9 mouse cellular contexts compared by ENCODE assay signal in genomic region chr13:17432139-17432916, GRCm38 (mm10).
DNase-seq lines count a peak whose midpoint lies in the region; ATAC-seq lines count a peak whose summit lies in the region.
"Had no signal": no experiment of that assay in that cellular context is flagged by ENCODE, and none has a peak within 500 bp of the region (broad histone marks: within the 10 kb centered on the region; RNA-seq: fewer than 3 reads in every experiment).

No protein-coding gene starts in this region.

- no peaks in the 10 kb centered on the region for H3K27me3 ChIP-seq in heart, embryonic 11.5 days (ENCODE audit: control insufficient read depth, insufficient read depth, low read length)
- H3K27me3 ChIP-seq: limb, embryonic 15.5 days had no signal

- no peaks in the 10 kb centered on the region for H3K4me1 ChIP-seq in heart, embryonic 11.5 days (ENCODE audit: control insufficient read depth, insufficient read depth, low read length)

- no peak overlapping the region for H3K4me2 ChIP-seq in heart, embryonic 11.5 days
- H3K4me2 ChIP-seq: limb, embryonic 15.5 days had no signal

- peak; percentile 13 for DNase-seq in heart, adult 8-10 months (ENCODE audit: low spot score)
- DNase-seq in CD4-positive helper T cell, adult 2 months (ENCODE audit: low read depth, low spot score): peak; percentile 44
- peak; percentile 37 for DNase-seq in c-Kit-positive CD71-negative TER-119-negative erythroid progenitor cells, embryonic 14.5 days (ENCODE audit: low read depth)
- DNase-seq in frontal cortex, postnatal 36 days (ENCODE audit: low spot score in 2 of 2): peak; percentile 6 to 45
- peak; percentile 6 to 7 for DNase-seq in left cerebral cortex, adult 18-20 months (ENCODE audit: low spot score in 2 of 2)
- peak; percentile 87 for DNase-seq in retina, embryonic 14.5 days (ENCODE audit: low spot score)

- H3K27ac ChIP-seq in heart, embryonic 11.5 days (ENCODE audit: low read depth, low read length): no peak overlapping the region
- H3K27ac ChIP-seq: limb, embryonic 15.5 days had no signal

- 44% methylated on average over 7 of the region's 7 CpGs for WGBS in heart, embryonic 11.5 days (ENCODE audit: insufficient replicate concordance)

- H3K4me3 ChIP-seq in heart, embryonic 11.5 days (ENCODE audit: low read depth, low read length): no peak overlapping the region
- H3K4me3 ChIP-seq: limb, embryonic 15.5 days had no signal

- no peaks in the 10 kb centered on the region for H3K9me3 ChIP-seq in heart, embryonic 11.5 days (replicated peaks; ENCODE audit: control insufficient read depth, low read length)
- H3K9me3 ChIP-seq: limb, embryonic 15.5 days had no signal

- no peak overlapping the region for H3K9ac ChIP-seq in heart, embryonic 11.5 days (ENCODE audit: low read depth, low read length)
- H3K9ac ChIP-seq: limb, embryonic 15.5 days had no signal

- no peak for ATAC-seq in heart, embryonic 11.5 days (replicated peaks; ENCODE audit: insufficient number of reproducible peaks, low FRiP score, low TSS enrichment)
- no peak for ATAC-seq in erythroid progenitor cell, adult 5-6 weeks (replicated peaks; ENCODE audit: low FRiP score, poor library complexity, severe bottlenecking)

- no peaks in the 10 kb centered on the region for H3K36me3 ChIP-seq in heart, embryonic 11.5 days (ENCODE audit: control insufficient read depth, insufficient read depth, low read length)
- H3K36me3 ChIP-seq: limb, embryonic 15.5 days had no signal

Comparison
In these comparisons a context has a peak if more than half of its experiments do, and no peak if none do; other contexts are left out.
1. DNase-seq: peak in every context shown above with its lines; median percentile 87 in retina, embryonic 14.5 days; 44 in CD4-positive helper T cell, adult 2 months; 37 in c-Kit-positive CD71-negative TER-119-negative erythroid progenitor cells, embryonic 14.5 days; 26 in frontal cortex, postnatal 36 days; 13 in heart, adult 8-10 months; 6 in left cerebral cortex, adult 18-20 months.